Comparison of ENCODE assay signal across 8 mouse cellular contexts in genomic region chr1:153424770-153425584, GRCm38 (mm10). TPM values are rescaled to one million over a fixed set of nuclear protein-coding genes. Genes with fewer than 3 reads are reported as not detected.
DNase-seq lines count a peak whose midpoint lies in the region; ATAC-seq and TF ChIP-seq lines count a peak whose summit lies in the region.

Shcbp1l (plus strand) TSS chr1:153425162.

- peak within 1 kb of the TSS; percentile 44 for H3K9ac ChIP-seq in ES-Bruce4 (ENCODE audit: low read depth, poor library complexity, severe bottlenecking)
- H3K9ac ChIP-seq in forebrain, embryonic 15.5 days (replicated peaks) = peak within 1 kb of the TSS; percentile 54
- H3K9ac ChIP-seq in liver, postnatal 0 days (replicated peaks) = peak within 1 kb of the TSS; percentile 69
- peak within 1 kb of the TSS; percentile 56 for H3K9ac ChIP-seq in neural tube, embryonic 15.5 days (replicated peaks)

- intact Hi-C loops in heart, postnatal 14 days (cut with DNase I) = no loop called here

- no peak for TF ChIP-seq CTCF in ES-Bruce4 (IDR thresholded peaks at IDR 0.05; ENCODE audit: low read depth, low read length)
- no peak for TF ChIP-seq CTCF in liver, postnatal 0 days (IDR thresholded peaks at IDR 0.05; ENCODE audit: low read depth)

- no peaks in the 10 kb centered on the region for H3K4me1 ChIP-seq in ES-Bruce4 (ENCODE audit: control insufficient read depth, insufficient read depth, low read length)
- peaks cover 6% of the 10 kb centered on the region for H3K4me1 ChIP-seq in forebrain, embryonic 15.5 days
- H3K4me1 ChIP-seq in liver, postnatal 0 days (ENCODE audit: insufficient read depth) = peaks cover 16% of the 10 kb centered on the region
- H3K4me1 ChIP-seq in neural tube, embryonic 15.5 days = peaks cover 17% of the 10 kb centered on the region

- 0 out of 2 replicates have a peak, but pooled peaks have one; percentile 41 for TF ChIP-seq EP300 in ES-Bruce4 (IDR thresholded peaks at IDR 0.05; ENCODE audit: insufficient read depth, low read depth, low read length)
- TF ChIP-seq EP300 in liver, postnatal 0 days (IDR thresholded peaks at IDR 0.05; ENCODE audit: low read depth) = no peak

- peak; percentile 92 for ATAC-seq in forebrain, embryonic 15.5 days (replicated peaks)
- ATAC-seq in liver, postnatal 0 days = peak; percentile 87
- ATAC-seq in neural tube, embryonic 15.5 days (ENCODE audit: low FRiP score) = peak; percentile 94

- H3K4me3 ChIP-seq in ES-Bruce4 (ENCODE audit: low read depth, low read length) = peak within 1 kb of the TSS; percentile 58
- peak within 1 kb of the TSS; percentile 61 for H3K4me3 ChIP-seq in forebrain, embryonic 15.5 days
- peak within 1 kb of the TSS; percentile 55 for H3K4me3 ChIP-seq in liver, postnatal 0 days (ENCODE audit: low read depth, low read length)
- peak within 1 kb of the TSS; percentile 60 for H3K4me3 ChIP-seq in neural tube, embryonic 15.5 days (replicated peaks)

- no peaks in the 10 kb centered on the region for H3K36me3 ChIP-seq in ES-Bruce4 (ENCODE audit: control insufficient read depth, insufficient read depth, low read length, poor library complexity, severe bottlenecking)
- no peaks in the 10 kb centered on the region for H3K36me3 ChIP-seq in forebrain, embryonic 15.5 days
- H3K36me3 ChIP-seq in liver, postnatal 0 days (replicated peaks; ENCODE audit: insufficient read depth, low read length) = no peaks in the 10 kb centered on the region
- H3K36me3 ChIP-seq in neural tube, embryonic 15.5 days = no peaks in the 10 kb centered on the region

- H3K27me3 ChIP-seq in ES-Bruce4 (ENCODE audit: control insufficient read depth, insufficient read depth, low read length, poor library complexity, severe bottlenecking) = peaks cover 3% of the 10 kb centered on the region; the same call in 1 of the 2 replicates
- H3K27me3 ChIP-seq in forebrain, embryonic 15.5 days = peaks cover 3% of the 10 kb centered on the region; the same call in 1 of the 2 replicates
- 0 out of 2 replicates have a peak, but pooled peaks cover 3% of the 10 kb centered on the region for H3K27me3 ChIP-seq in liver, postnatal 0 days (ENCODE audit: insufficient read depth, low read length)
- no peaks in the 10 kb centered on the region for H3K27me3 ChIP-seq in neural tube, embryonic 15.5 days (replicated peaks)

- H3K4me2 ChIP-seq in forebrain, embryonic 15.5 days (replicated peaks) = peak within 1 kb of the TSS; percentile 96
- peak within 1 kb of the TSS; percentile 93 for H3K4me2 ChIP-seq in liver, postnatal 0 days (ENCODE audit: low read depth, low read length)
- H3K4me2 ChIP-seq in neural tube, embryonic 15.5 days = peak within 1 kb of the TSS; percentile 96

- TF ChIP-seq POLR2A in ES-Bruce4 (IDR thresholded peaks at IDR 0.05; ENCODE audit: insufficient read depth, low read length) = no peak

- WGBS in forebrain, embryonic 15.5 days = 2% methylated on average over 60 of the region's 60 CpGs
- 3% methylated on average over 57 of the region's 60 CpGs for WGBS in liver, postnatal 0 days (ENCODE audit: insufficient replicate concordance)
- 3% methylated on average over 58 of the region's 60 CpGs for WGBS in neural tube, embryonic 15.5 days

- no peaks in the 10 kb centered on the region for H3K9me3 ChIP-seq in ES-Bruce4 (replicated peaks; ENCODE audit: control insufficient read depth, insufficient read depth, low read length, poor library complexity, severe bottlenecking)
- H3K9me3 ChIP-seq in forebrain, embryonic 15.5 days = no peaks in the 10 kb centered on the region
- no peaks in the 10 kb centered on the region for H3K9me3 ChIP-seq in liver, postnatal 0 days (ENCODE audit: low read length)
- H3K9me3 ChIP-seq in neural tube, embryonic 15.5 days (replicated peaks) = no peaks in the 10 kb centered on the region

- peak within 1 kb of the TSS; percentile 10; the same call in 1 of the 2 replicates for H3K27ac ChIP-seq in ES-Bruce4 (ENCODE audit: insufficient read depth, low read length)
- no peak within 1 kb of the TSS for H3K27ac ChIP-seq in forebrain, embryonic 15.5 days (replicated peaks)
- H3K27ac ChIP-seq in liver, postnatal 0 days (ENCODE audit: low read depth) = peak within 1 kb of the TSS; percentile 75
- H3K27ac ChIP-seq in neural tube, embryonic 15.5 days (replicated peaks) = 0 out of 2 replicates have a peak within 1 kb of the TSS, but pooled peaks have one; percentile 0

- DNase-seq in cerebellum, adult 11-12 months = peak; percentile 85
- peak; percentile 51 to 68 for DNase-seq in heart, postnatal 14 days
- peak; percentile 85 for DNase-seq in layer of hippocampus, adult 11-12 months (ENCODE audit: low spot score)
- DNase-seq in liver, postnatal 0 days = peak; percentile 85
- peak; percentile 88 for DNase-seq in testis, postnatal 14 days (ENCODE audit: low spot score)

RNA-seq across cellular contexts. Expression of gene Shcbp1l, which starts in this region (rescaled TPM):
- 2.7 and 2.9 TPM in 2 replicates for polyA plus RNA-seq in ES-Bruce4 (2011; ENCODE audit: insufficient read depth, insufficient read length, low read depth, missing spikeins)
- polyA plus RNA-seq in forebrain, embryonic 15.5 days (2015; fragmentation: Nextera tagmentation; extraction: Ambion mirVana) = 0.41 and 0.42 TPM in 2 replicates
- not detected for total RNA-seq in heart, postnatal 14 days (2021)
- polyA plus RNA-seq in liver, postnatal 0 days (2015; fragmentation: Nextera tagmentation; extraction: Ambion mirVana) = 0.05 TPM in 2 replicates
- polyA plus RNA-seq in neural tube, embryonic 15.5 days (2015; fragmentation: Nextera tagmentation; extraction: Ambion mirVana) = 0.43 and 0.75 TPM in 2 replicates

Comparison
In these comparisons a context has a peak if more than half of its experiments do, and no peak if none do; other contexts are left out.
1. Peak in ATAC-seq, H3K4me3 ChIP-seq, H3K9ac ChIP-seq and H3K4me2 ChIP-seq in forebrain, embryonic 15.5 days; RNA of the gene not detected or under 1 TPM.
2. Peak in DNase-seq in heart, postnatal 14 days; RNA of the gene not detected or under 1 TPM.
3. Peak in DNase-seq, ATAC-seq, H3K4me3 ChIP-seq, H3K27ac ChIP-seq, H3K9ac ChIP-seq and H3K4me2 ChIP-seq in liver, postnatal 0 days; RNA of the gene not detected or under 1 TPM.
4. Peak in ATAC-seq, H3K4me3 ChIP-seq, H3K27ac ChIP-seq, H3K9ac ChIP-seq and H3K4me2 ChIP-seq in neural tube, embryonic 15.5 days; RNA of the gene not detected or under 1 TPM.